In the genomic region with DNA sequence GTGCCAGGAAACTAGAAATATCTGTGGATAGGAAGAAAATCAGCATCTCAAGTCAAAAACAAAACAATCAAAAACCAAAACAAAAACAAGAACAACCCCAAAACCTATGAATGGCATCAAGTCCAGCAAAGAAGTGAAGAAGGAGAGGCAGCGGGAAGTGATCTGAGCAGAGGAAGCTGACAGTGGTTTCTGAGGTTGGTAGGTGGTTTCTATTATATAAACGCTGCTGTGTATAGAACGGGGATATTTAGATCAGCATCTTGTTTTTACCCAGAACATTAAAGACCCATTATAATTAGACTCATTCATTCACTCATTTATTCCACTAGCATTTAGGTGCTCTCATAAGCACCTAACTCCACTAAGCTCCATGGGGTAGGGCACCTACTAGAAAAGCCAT, we compare ENCODE assay signal across 19 mouse cellular contexts. TPM values are rescaled to one million over a fixed set of nuclear protein-coding genes. Genes with fewer than 3 reads are reported as not detected.
A peak's percentile ranks its signal among the peaks of the same experiment; 100 is the strongest.
DNase-seq lines count a peak whose midpoint lies in the region; ATAC-seq and TF ChIP-seq lines count a peak whose summit lies in the region.
"Had no signal": no experiment of that assay in that cellular context is flagged by ENCODE, and none has a peak within 500 bp of the region (broad histone marks: within the 10 kb centered on the region; RNA-seq: fewer than 3 reads in every experiment).

No protein-coding gene starts in this region.

- no peak overlapping the region for H3K4me3 ChIP-seq in forebrain, postnatal 0 days (ENCODE audit: low read depth, low read length)
- H3K4me3 ChIP-seq: embryonic facial prominence, embryonic 10.5 days; heart, adult 2 months; heart, embryonic 12.5 days; hindbrain, embryonic 15.5 days had no signal

- peak; percentile 10 for DNase-seq in CD4-positive, CD25-positive, alpha-beta regulatory T cell, adult 2 months (ENCODE audit: low read depth, low spot score)
- DNase-seq in forebrain, postnatal 0 days: no peak
- no peak for DNase-seq in heart, adult 11 months
- no peak for DNase-seq in thymus, adult 18-20 months
- DNase-seq: adrenal gland, adult 8-10 months; cerebellum, adult 18-20 months; cerebellum, adult 9-11 months; cerebellum, postnatal 36 days; gastrocnemius, postnatal 36 days; heart, adult 2 months; kidney, adult 11 months had no signal

- no peak overlapping the region for H3K4me2 ChIP-seq in forebrain, postnatal 0 days (ENCODE audit: low read depth)
- H3K4me2 ChIP-seq: heart, embryonic 12.5 days; hindbrain, embryonic 15.5 days had no signal

- TF ChIP-seq CTCF in forebrain, postnatal 0 days (IDR thresholded peaks at IDR 0.05; ENCODE audit: low read depth): no peak

- H3K9ac ChIP-seq in forebrain, postnatal 0 days: no peak overlapping the region
- H3K9ac ChIP-seq: heart, embryonic 12.5 days; hindbrain, embryonic 15.5 days had no signal

- WGBS in forebrain, postnatal 0 days: 90% methylated on average over 3 of the region's 3 CpGs

- H3K4me1 ChIP-seq in forebrain, postnatal 0 days (ENCODE audit: insufficient read depth): no peaks in the 10 kb centered on the region
- H3K4me1 ChIP-seq: embryonic facial prominence, embryonic 10.5 days; heart, embryonic 12.5 days; hindbrain, embryonic 15.5 days had no signal

- ATAC-seq in common myeloid progenitor, adult 5-6 weeks (replicated peaks; ENCODE audit: low read depth, poor library complexity, severe bottlenecking): peak; percentile 80
- peak; percentile 46 for ATAC-seq in inflammation-experienced regulatory T-cells, adult 6 months
- ATAC-seq in forebrain, postnatal 0 days: no peak
- ATAC-seq: forebrain, embryonic 14.5 days; Patski had no signal

- no peaks in the 10 kb centered on the region for H3K27me3 ChIP-seq in forebrain, postnatal 0 days (ENCODE audit: insufficient read depth, low read length)
- H3K27me3 ChIP-seq: CH12.LX; heart, embryonic 12.5 days; hindbrain, embryonic 15.5 days had no signal

- no peaks in the 10 kb centered on the region for H3K9me3 ChIP-seq in forebrain, postnatal 0 days (ENCODE audit: low read length)
- H3K9me3 ChIP-seq: embryonic facial prominence, embryonic 10.5 days; heart, embryonic 12.5 days; hindbrain, embryonic 15.5 days had no signal

- no peak overlapping the region for H3K27ac ChIP-seq in forebrain, postnatal 0 days (ENCODE audit: low read depth, low read length)
- H3K27ac ChIP-seq: embryonic facial prominence, embryonic 10.5 days; heart, adult 2 months; hindbrain, embryonic 15.5 days had no signal

- no peaks in the 10 kb centered on the region for H3K36me3 ChIP-seq in forebrain, postnatal 0 days (ENCODE audit: insufficient read depth)

RNA-seq across cellular contexts. Expression of gene Tspan6, which starts 10.9 kb away (rescaled TPM):
- total RNA-seq in common myeloid progenitor, adult 5-6 weeks (2017): 9.6 and 11.0 TPM in 2 replicates
- polyA plus RNA-seq in inflammation-experienced regulatory T-cells, adult 6 months (2017; shearing (Covaris generic)): 1 to 10 TPM; 3.0 to 6.7 (median 4.7) TPM
- total RNA-seq in forebrain, postnatal 0 days (2014; rRNA removed): 168 and 177 TPM in 2 replicates
- polyA plus RNA-seq in forebrain, postnatal 0 days (2015; fragmentation: Nextera tagmentation; extraction: Ambion mirVana): 248 and 263 TPM in 2 replicates

RNA-seq across cellular contexts. Expression of gene Srpx2, which starts 20.9 kb away (rescaled TPM):
- total RNA-seq in common myeloid progenitor, adult 5-6 weeks (2017): not detected in 2 replicates
- not detected for polyA plus RNA-seq in inflammation-experienced regulatory T-cells, adult 6 months (2017; shearing (Covaris generic))
- total RNA-seq in forebrain, postnatal 0 days (2014; rRNA removed): 1.3 and 2.4 TPM in 2 replicates
- polyA plus RNA-seq in forebrain, postnatal 0 days (2015; fragmentation: Nextera tagmentation; extraction: Ambion mirVana): 1.3 and 1.4 TPM in 2 replicates
- total RNA-seq: CH12.LX had no signal

RNA-seq across cellular contexts. Expression of gene Tnmd, which starts 36.5 kb away (rescaled TPM):
- not detected in 2 replicates for total RNA-seq in common myeloid progenitor, adult 5-6 weeks (2017)
- not detected for polyA plus RNA-seq in inflammation-experienced regulatory T-cells, adult 6 months (2017; shearing (Covaris generic))
- 0.69 TPM in 1 of 2 replicates, not detected in the other for total RNA-seq in forebrain, postnatal 0 days (2014; rRNA removed)
- polyA plus RNA-seq in forebrain, postnatal 0 days (2015; fragmentation: Nextera tagmentation; extraction: Ambion mirVana): 0.15 and 0.20 TPM in 2 replicates
- total RNA-seq: CH12.LX; heart, adult 2 months had no signal
- polyA plus RNA-seq: Patski had no signal

Comparison
In these comparisons a context has a peak if more than half of its experiments do, and no peak if none do; other contexts are left out.
1. RNA of gene Tspan6, which starts 10.9 kb away (total RNA-seq): 168 to 177 TPM in forebrain, postnatal 0 days; 9.6 to 11.0 TPM in common myeloid progenitor, adult 5-6 weeks; every median in the first group is over 10 times any median in the second.